Mouse (Mus musculus): ENCODE data around the gene Pitx1. TPM values are rescaled to one million over a fixed set of nuclear protein-coding genes. Genes with fewer than 3 reads are reported as not detected.

The Pitx1 gene
- polyA plus RNA-seq, 1 experiment from 2014 or later, result 0.25 TPM

Other genes starting within 250 kb of the Pitx1 start
- gene B4galt7, start 236.3 kb downstream of the Pitx1 start, polyA plus RNA-seq (2014; fragmentation: Nextera tagmentation; extraction: Ambion mirVana), result 16.0 and 21.4 TPM in 2 replicates
- 63.7 and 71.6 TPM in 2 replicates for gene Caml, start 213.2 kb downstream of the Pitx1 start, polyA plus RNA-seq (2014; fragmentation: Nextera tagmentation; extraction: Ambion mirVana)
- gene Ddx46, start 201.2 kb downstream of the Pitx1 start, polyA plus RNA-seq (2014; fragmentation: Nextera tagmentation; extraction: Ambion mirVana), result 48.4 and 63.1 TPM in 2 replicates
- 66.0 and 72.3 TPM in 2 replicates for gene B230219D22Rik, start 143.1 kb downstream of the Pitx1 start, polyA plus RNA-seq (2014; fragmentation: Nextera tagmentation; extraction: Ambion mirVana)
- 91.4 and 101 TPM in 2 replicates for gene Txndc15, start 121.5 kb downstream of the Pitx1 start, polyA plus RNA-seq (2014; fragmentation: Nextera tagmentation; extraction: Ambion mirVana)
- 30.4 and 34.9 TPM in 2 replicates for gene Pcbd2, start 108.8 kb downstream of the Pitx1 start, polyA plus RNA-seq (2014; fragmentation: Nextera tagmentation; extraction: Ambion mirVana)
- gene Catsper3, start 51.6 kb downstream of the Pitx1 start, polyA plus RNA-seq (2014; fragmentation: Nextera tagmentation; extraction: Ambion mirVana), result not detected in 2 replicates

Data from midbrain, embryonic 11.5 days (tissue).